Comparison of ENCODE assay signal across 16 mouse cellular contexts in the genomic region with DNA sequence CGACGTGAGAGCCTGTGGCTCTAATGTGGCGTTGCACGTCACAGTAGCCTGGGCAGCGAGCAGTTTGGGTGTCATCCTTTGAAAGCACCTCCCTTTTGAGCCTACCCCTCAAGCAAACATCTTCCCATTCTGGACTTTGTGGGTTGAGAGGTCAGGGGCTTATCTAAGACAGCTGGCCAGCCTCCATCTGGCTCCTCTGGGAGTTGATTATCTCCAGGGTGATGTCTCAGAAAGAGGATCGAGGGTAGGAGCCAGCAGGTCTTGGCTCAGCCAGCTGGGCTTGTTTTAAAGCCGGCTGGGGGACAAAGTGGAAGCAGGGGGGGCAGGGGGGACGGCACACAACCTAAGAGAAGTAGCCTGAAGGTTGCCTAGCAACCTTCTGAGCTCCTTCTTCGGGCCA. TPM values are rescaled to one million over a fixed set of nuclear protein-coding genes. Genes with fewer than 3 reads are reported as not detected.
A peak's percentile ranks its signal among the peaks of the same experiment; 100 is the strongest.
DNase-seq lines count a peak whose midpoint lies in the region; ATAC-seq and TF ChIP-seq lines count a peak whose summit lies in the region.
"Had no signal": no experiment of that assay in that cellular context is flagged by ENCODE, and none has a peak within 500 bp of the region (broad histone marks: within the 10 kb centered on the region; RNA-seq: fewer than 3 reads in every experiment).

No protein-coding gene starts in this region.

- no peaks in the 10 kb centered on the region for H3K36me3 ChIP-seq in kidney, adult 2 months (ENCODE audit: control insufficient read depth, insufficient read depth, low read length)
- H3K36me3 ChIP-seq in kidney, embryonic 16.5 days (ENCODE audit: insufficient read depth, low read length): no peaks in the 10 kb centered on the region
- H3K36me3 ChIP-seq: heart, embryonic 13.5 days; intestine, embryonic 15.5 days; limb, embryonic 12.5 days had no signal

- H3K27me3 ChIP-seq in kidney, adult 2 months (replicated peaks; ENCODE audit: control insufficient read depth, insufficient read depth, low read length): no peaks in the 10 kb centered on the region
- H3K27me3 ChIP-seq in kidney, embryonic 16.5 days (ENCODE audit: insufficient read depth, low read length): peaks cover 9% of the 10 kb centered on the region

- no peaks in the 10 kb centered on the region for H3K4me1 ChIP-seq in kidney, adult 2 months (ENCODE audit: control insufficient read depth, insufficient read depth, low read length)
- no peaks in the 10 kb centered on the region for H3K4me1 ChIP-seq in kidney, embryonic 16.5 days (ENCODE audit: insufficient read depth, low read length)
- H3K4me1 ChIP-seq: intestine, embryonic 15.5 days had no signal

- peak; percentile 5 to 18 for DNase-seq in adrenal gland, postnatal 36 days
- DNase-seq in adrenal gland, adult (ENCODE audit: inconsistent age in 2 of 2, low spot score in 1 of 2): no peak
- DNase-seq in kidney, adult 2 months: peak; percentile 39
- peak; percentile 41 for DNase-seq in heart, adult 8-10 months (ENCODE audit: low spot score)
- peak; percentile 29 to 50 for DNase-seq in kidney, postnatal 36 days
- DNase-seq in urinary bladder, postnatal 14 days (ENCODE audit: low spot score): no peak
- DNase-seq: cerebellum, adult 18-20 months; spleen, adult 18-20 months had no signal

- no peak overlapping the region for H3K9ac ChIP-seq in kidney, embryonic 16.5 days (replicated peaks; ENCODE audit: low read length)
- H3K9ac ChIP-seq: heart, embryonic 13.5 days; intestine, embryonic 15.5 days; limb, embryonic 12.5 days had no signal

- no peaks in the 10 kb centered on the region for H3K9me3 ChIP-seq in kidney, embryonic 16.5 days (ENCODE audit: low read length)
- H3K9me3 ChIP-seq: heart, embryonic 13.5 days; intestine, embryonic 15.5 days; limb, embryonic 12.5 days had no signal

- H3K27ac ChIP-seq in kidney, adult 2 months (ENCODE audit: insufficient read depth, low read depth, low read length): no peak overlapping the region
- H3K27ac ChIP-seq in kidney, embryonic 16.5 days (ENCODE audit: low read length): no peak overlapping the region
- H3K27ac ChIP-seq: heart, embryonic 13.5 days; intestine, embryonic 15.5 days; limb, embryonic 12.5 days had no signal

- ATAC-seq in kidney, embryonic 16.5 days (ENCODE audit: low FRiP score, low TSS enrichment): no peak
- no peak for ATAC-seq in granulocyte monocyte progenitor cell, adult 5-6 weeks (replicated peaks; ENCODE audit: poor library complexity, severe bottlenecking)
- ATAC-seq: intestine, embryonic 15.5 days had no signal

- WGBS in kidney, adult 2 months: 55% methylated on average over 9 of the region's 9 CpGs
- 42% methylated on average over 9 of the region's 9 CpGs for WGBS in kidney, embryonic 16.5 days

- H3K4me2 ChIP-seq in kidney, embryonic 16.5 days (replicated peaks; ENCODE audit: low read depth, low read length): no peak overlapping the region
- H3K4me2 ChIP-seq: heart, embryonic 13.5 days; intestine, embryonic 15.5 days; limb, embryonic 12.5 days had no signal

- TF ChIP-seq POLR2A in kidney, adult 2 months (IDR thresholded peaks at IDR 0.05; ENCODE audit: low read depth, low read length): no peak

- TF ChIP-seq CTCF in kidney, adult 2 months (conservative IDR thresholded peaks at IDR 0.05; ENCODE audit: insufficient read depth, insufficient read length, low read depth, low read length): no peak

- H3K4me3 ChIP-seq in kidney, adult 2 months (ENCODE audit: insufficient read depth, low read depth, low read length): no peak overlapping the region
- H3K4me3 ChIP-seq in kidney, embryonic 16.5 days (ENCODE audit: low read length): no peak overlapping the region
- H3K4me3 ChIP-seq: heart, embryonic 13.5 days; intestine, embryonic 15.5 days; limb, embryonic 12.5 days had no signal

RNA-seq across cellular contexts. Expression of a gene that starts 14.9 kb away (rescaled TPM):
- under 1 TPM; 0.63 TPM for total RNA-seq in adrenal gland, postnatal 36 days (2021)
- polyA plus RNA-seq in kidney, adult 2 months (2012; rRNA removed): 0.38 and 0.42 TPM in 2 replicates
- 0.22 and 0.46 TPM in 2 replicates for polyA plus RNA-seq in kidney, embryonic 16.5 days (2015; fragmentation: Nextera tagmentation; extraction: Ambion mirVana)
- under 1 TPM; 0.25 to 0.80 (median 0.42) TPM for total RNA-seq in heart, adult 8-10 months (2022)
- total RNA-seq in granulocyte monocyte progenitor cell, adult 5-6 weeks (2014; fragmentation: Nextera tagmentation): 1.3 TPM in 1 of 2 replicates, not detected in the other
- not detected in 2 replicates for total RNA-seq in granulocyte monocyte progenitor cell, adult 5-6 weeks (2017)
- total RNA-seq: megakaryocyte progenitor cell, adult 5-6 weeks had no signal
- polyA plus RNA-seq: limb, embryonic 12.5 days had no signal

RNA-seq across cellular contexts. Expression of a gene that starts 15.7 kb away (rescaled TPM):
- not detected for total RNA-seq in adrenal gland, postnatal 36 days (2021)
- 0.12 and 0.13 TPM in 2 replicates for polyA plus RNA-seq in kidney, adult 2 months (2012; rRNA removed)
- polyA plus RNA-seq in kidney, embryonic 16.5 days (2015; fragmentation: Nextera tagmentation; extraction: Ambion mirVana): 0.47 and 0.54 TPM in 2 replicates
- total RNA-seq in heart, adult 8-10 months (2022): not detected
- total RNA-seq in granulocyte monocyte progenitor cell, adult 5-6 weeks (2014; fragmentation: Nextera tagmentation): 0.54 TPM in 1 of 2 replicates, not detected in the other
- total RNA-seq in granulocyte monocyte progenitor cell, adult 5-6 weeks (2017): not detected in 2 replicates
- total RNA-seq: megakaryocyte progenitor cell, adult 5-6 weeks had no signal
- polyA plus RNA-seq: heart, embryonic 13.5 days; liver, embryonic 16.5 days had no signal

RNA-seq across cellular contexts. Expression of a gene that starts 18.6 kb away (rescaled TPM):
- not detected for total RNA-seq in adrenal gland, postnatal 36 days (2021)
- polyA plus RNA-seq in kidney, adult 2 months (2012; rRNA removed): not detected in 2 replicates
- not detected in 2 replicates for polyA plus RNA-seq in kidney, embryonic 16.5 days (2015; fragmentation: Nextera tagmentation; extraction: Ambion mirVana)
- not detected for total RNA-seq in heart, adult 8-10 months (2022)
- not detected in 2 replicates for total RNA-seq in granulocyte monocyte progenitor cell, adult 5-6 weeks (2014; fragmentation: Nextera tagmentation)
- not detected in 2 replicates for total RNA-seq in granulocyte monocyte progenitor cell, adult 5-6 weeks (2017)
- total RNA-seq: layer of hippocampus, postnatal 14 days; megakaryocyte progenitor cell, adult 5-6 weeks had no signal
- polyA plus RNA-seq: heart, embryonic 13.5 days; limb, embryonic 12.5 days; liver, embryonic 16.5 days had no signal

RNA-seq across cellular contexts. Expression of a gene that starts 52.9 kb away (rescaled TPM):
- total RNA-seq in adrenal gland, postnatal 36 days (2021): under 1 TPM; 0.23 to 0.36 TPM
- 0.47 and 0.72 TPM in 2 replicates for polyA plus RNA-seq in kidney, adult 2 months (2012; rRNA removed)
- polyA plus RNA-seq in kidney, embryonic 16.5 days (2015; fragmentation: Nextera tagmentation; extraction: Ambion mirVana): 0.44 and 0.46 TPM in 2 replicates
- under 1 TPM in 1 of 4 experiments, not detected in 3; 0.47 TPM for total RNA-seq in heart, adult 8-10 months (2022)
- total RNA-seq in granulocyte monocyte progenitor cell, adult 5-6 weeks (2014; fragmentation: Nextera tagmentation): not detected in 2 replicates
- total RNA-seq in granulocyte monocyte progenitor cell, adult 5-6 weeks (2017): not detected in 2 replicates
- total RNA-seq: megakaryocyte progenitor cell, adult 5-6 weeks had no signal

Comparison
In these comparisons a context has a peak if more than half of its experiments do, and no peak if none do; other contexts are left out.
1. DNase-seq: peak in adrenal gland, postnatal 36 days (2 of 2), kidney, adult 2 months (single experiment), heart, adult 8-10 months (single experiment) and kidney, postnatal 36 days (2 of 2); none in adrenal gland, adult (0 of 2) and urinary bladder, postnatal 14 days (single experiment).